Mouse (Mus musculus): ENCODE measurements at regions not wholly inside any gene's neighbourhood (a gene's known extent, or its start where the extent isn't known, plus 50 kb on each side); places are given as distances from the start of the nearest gene placed in this dataset.

DNA sequence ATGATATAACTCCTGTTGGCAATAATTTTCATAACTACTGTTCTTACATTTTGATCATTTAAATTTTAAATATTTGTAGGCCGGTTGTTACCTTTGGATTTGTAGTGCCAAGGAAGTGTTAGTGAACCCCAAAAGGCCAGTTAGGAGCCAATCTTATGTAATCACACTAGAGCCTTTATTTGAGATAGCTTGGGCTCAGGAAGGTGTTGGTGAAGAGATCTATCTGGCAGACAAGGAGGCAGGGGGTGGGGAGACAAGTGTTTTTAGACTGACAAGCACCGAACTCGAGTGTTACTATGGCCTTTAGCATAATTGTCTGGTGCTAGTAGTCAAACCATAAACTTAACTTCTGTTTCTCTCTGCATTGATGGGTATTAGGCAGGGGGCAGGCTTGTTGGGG lies 198.0 kb upstream of the Sema3a start:
- 83% methylated on average over 3 of the region's 3 CpGs for WGBS
- ATAC-seq (ENCODE audit: insufficient number of reproducible peaks, insufficient read depth, low FRiP score, low TSS enrichment, low read depth), result no peak
- H3K9me3 ChIP-seq, result no peaks in the 10 kb centered on the region

DNA sequence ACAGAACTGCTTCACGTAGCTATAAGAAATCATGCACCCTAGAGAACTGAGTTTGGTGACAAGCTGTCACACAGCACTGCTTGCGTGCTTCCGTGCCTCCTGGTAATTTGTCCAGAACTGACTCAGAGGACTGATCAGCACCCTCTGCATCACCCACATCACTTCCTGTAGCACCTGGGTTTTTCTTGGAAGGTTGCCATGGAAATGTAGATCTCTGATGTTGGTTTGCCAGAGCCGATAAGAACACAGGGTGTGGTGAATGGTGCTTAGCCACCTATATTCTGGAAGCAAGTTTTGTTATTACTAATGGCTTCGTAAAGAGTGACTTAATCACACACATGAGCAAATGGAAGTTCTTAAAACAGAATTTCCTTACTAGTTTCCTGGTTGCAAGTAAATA lies 188.2 kb upstream of the Sema3a start:
- H3K9me3 ChIP-seq, result no peaks in the 10 kb centered on the region
- H3K27me3 ChIP-seq, result no peaks in the 10 kb centered on the region
- H3K4me1 ChIP-seq, result 0 out of 2 replicates have a peak, but pooled peaks cover 2% of the 10 kb centered on the region
- ATAC-seq (ENCODE audit: insufficient number of reproducible peaks, insufficient read depth, low FRiP score, low TSS enrichment, low read depth), result no peak
- H3K36me3 ChIP-seq, result no peaks in the 10 kb centered on the region
- no peak overlapping the region for H3K9ac ChIP-seq
- H3K4me2 ChIP-seq, result no peak overlapping the region
- H3K27ac ChIP-seq, result no peak overlapping the region
- no peak overlapping the region for H3K4me3 ChIP-seq
- WGBS, result 74% methylated on average over 5 of the region's 5 CpGs

More for the DNA sequence above, 198.0 kb upstream of the Sema3a start:
- no peaks in the 10 kb centered on the region for H3K4me1 ChIP-seq
- H3K9ac ChIP-seq, result no peak overlapping the region
- no peaks in the 10 kb centered on the region for H3K27me3 ChIP-seq
- H3K36me3 ChIP-seq, result no peaks in the 10 kb centered on the region
- no peak overlapping the region for H3K4me2 ChIP-seq
- H3K4me3 ChIP-seq, result no peak overlapping the region
- no peak overlapping the region for H3K27ac ChIP-seq

DNA sequence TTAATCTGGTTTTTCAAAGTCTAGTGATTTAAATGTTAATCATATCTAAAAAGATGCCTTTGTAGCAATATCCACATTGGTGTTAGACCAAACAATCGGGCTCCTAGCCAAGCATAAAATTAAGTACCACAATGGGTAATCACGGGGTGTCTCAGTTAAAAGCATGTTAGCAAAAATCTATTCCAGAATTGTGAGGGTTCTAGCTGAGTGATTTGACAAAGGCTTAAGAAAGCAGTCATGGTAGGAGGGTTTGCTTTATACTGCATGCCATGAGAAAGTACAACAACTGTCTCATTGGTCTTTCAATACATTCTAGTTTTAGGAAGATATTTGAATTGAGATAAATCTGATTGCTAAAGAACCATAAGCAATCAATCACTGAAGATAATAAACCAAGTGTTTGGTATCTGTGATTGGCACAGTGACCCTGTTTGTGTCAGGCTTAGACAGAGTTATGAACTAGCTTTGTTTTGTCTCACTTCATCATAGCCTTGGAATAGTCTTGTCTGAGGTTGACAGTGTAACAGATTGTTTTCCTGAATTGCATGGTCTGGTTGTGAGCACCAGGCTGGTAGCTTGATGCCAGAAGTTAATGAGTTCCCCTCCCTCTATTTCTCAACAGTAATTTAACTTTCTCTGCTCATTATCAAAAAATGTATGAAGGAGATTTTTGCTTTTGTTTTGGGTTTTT lies 186.9 kb upstream of the Sema3a start:
- Histone ChIP-seq H3K4me2 (no peak overlapping the region), H3K36me3 (no peaks in the 10 kb centered on the region), H3K9ac (no peak overlapping the region), H3K4me3 (no peak overlapping the region), H3K27me3 (no peaks in the 10 kb centered on the region), H3K9me3 (no peaks in the 10 kb centered on the region), H3K27ac (no peak overlapping the region), H3K4me1 (0 out of 2 replicates have a peak, but pooled peaks cover 2% of the 10 kb centered on the region)
- 72% methylated on average over 2 of the region's 2 CpGs for WGBS
- ATAC-seq (ENCODE audit: insufficient number of reproducible peaks, insufficient read depth, low FRiP score, low TSS enrichment, low read depth), result no peak

DNA sequence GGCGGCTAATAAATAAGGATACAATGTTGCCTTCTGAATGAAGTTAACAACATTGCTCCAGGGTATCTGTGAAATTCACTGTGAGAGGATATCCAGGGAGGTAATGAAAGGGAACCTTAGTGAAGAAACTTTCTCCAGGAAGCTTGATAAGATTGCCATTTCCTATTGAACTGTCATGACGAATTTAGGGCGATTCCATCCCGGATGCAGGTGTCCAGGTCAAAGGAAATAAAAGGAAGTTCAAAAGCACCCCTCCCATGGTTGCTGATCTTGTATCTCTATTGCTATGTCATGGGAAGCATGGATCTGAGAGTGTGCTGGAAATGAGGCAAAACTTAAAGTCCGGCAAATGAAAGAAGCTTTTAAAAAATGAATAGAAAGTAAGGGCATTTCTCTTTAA lies 180.7 kb upstream of the Sema3a start:
- ATAC-seq (ENCODE audit: insufficient number of reproducible peaks, insufficient read depth, low FRiP score, low TSS enrichment, low read depth), result no peak
- Histone ChIP-seq H3K27me3 (no peaks in the 10 kb centered on the region), H3K27ac (no peak overlapping the region), H3K4me3 (no peak overlapping the region), H3K4me1 (peaks cover 15% of the 10 kb centered on the region; the same call in 1 of the 2 replicates), H3K36me3 (no peaks in the 10 kb centered on the region), H3K9ac (no peak overlapping the region), H3K4me2 (no peak overlapping the region), H3K9me3 (no peaks in the 10 kb centered on the region)
- 29% methylated on average over 5 of the region's 5 CpGs for WGBS

DNA sequence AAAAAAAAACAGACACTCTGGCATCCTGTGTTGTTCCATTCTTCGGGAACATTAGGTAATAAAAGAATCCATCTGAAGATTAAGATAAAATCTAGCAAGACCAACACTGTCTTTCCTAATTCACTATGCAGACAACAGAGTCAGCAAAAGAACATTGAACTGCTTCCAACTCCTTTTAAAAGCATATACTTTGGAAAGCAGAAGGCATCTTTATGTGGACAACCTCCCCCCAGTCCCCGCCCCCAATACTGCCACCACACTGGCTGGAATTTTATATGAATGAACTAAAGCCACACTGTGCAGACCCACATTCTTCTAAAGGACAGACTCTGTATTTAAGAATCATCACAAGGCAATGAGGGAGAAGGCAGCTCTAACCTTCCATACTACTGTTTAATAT lies 176.7 kb upstream of the Sema3a start:
- Histone ChIP-seq H3K4me2 (no peak overlapping the region), H3K9me3 (no peaks in the 10 kb centered on the region), H3K36me3 (no peaks in the 10 kb centered on the region), H3K4me1 (peaks cover 15% of the 10 kb centered on the region; the same call in 1 of the 2 replicates), H3K27ac (no peak overlapping the region), H3K4me3 (no peak overlapping the region), H3K27me3 (no peaks in the 10 kb centered on the region), H3K9ac (no peak overlapping the region)
- no peak for ATAC-seq (ENCODE audit: insufficient number of reproducible peaks, insufficient read depth, low FRiP score, low TSS enrichment, low read depth)
- 40% methylated on average over 2 of the region's 2 CpGs for WGBS

DNA sequence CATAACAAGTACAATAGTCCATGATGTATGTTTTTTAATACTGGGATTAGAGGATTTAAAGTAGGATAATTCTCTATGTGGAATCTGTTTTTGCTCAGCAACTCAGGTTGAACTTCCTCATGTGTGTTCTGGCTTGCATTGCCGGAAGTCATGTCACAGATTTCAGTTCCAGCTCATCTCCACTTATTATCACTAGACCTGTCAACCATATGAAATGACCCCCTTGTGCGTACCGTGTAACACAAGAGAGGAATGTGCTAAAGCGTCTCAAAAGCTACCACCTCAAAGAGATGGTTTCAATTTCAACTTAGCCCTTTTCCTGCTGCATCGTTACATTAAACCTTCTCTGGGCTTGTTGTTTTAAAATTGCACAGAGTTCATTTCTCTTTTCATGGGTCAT lies 154.2 kb upstream of the Sema3a start:
- 0 out of 2 replicates have a peak, but pooled peaks cover 5% of the 10 kb centered on the region for H3K4me1 ChIP-seq
- no peak overlapping the region for H3K9ac ChIP-seq
- no peak overlapping the region for H3K4me3 ChIP-seq
- no peaks in the 10 kb centered on the region for H3K27me3 ChIP-seq
- H3K9me3 ChIP-seq, result no peaks in the 10 kb centered on the region
- H3K27ac ChIP-seq, result no peak overlapping the region
- no peak for ATAC-seq (ENCODE audit: insufficient number of reproducible peaks, insufficient read depth, low FRiP score, low TSS enrichment, low read depth)
- no peaks in the 10 kb centered on the region for H3K36me3 ChIP-seq
- H3K4me2 ChIP-seq, result peak overlapping the region; percentile 9; the same call in 1 of the 2 replicates
- 18% methylated on average over 5 of the region's 5 CpGs for WGBS

DNA sequence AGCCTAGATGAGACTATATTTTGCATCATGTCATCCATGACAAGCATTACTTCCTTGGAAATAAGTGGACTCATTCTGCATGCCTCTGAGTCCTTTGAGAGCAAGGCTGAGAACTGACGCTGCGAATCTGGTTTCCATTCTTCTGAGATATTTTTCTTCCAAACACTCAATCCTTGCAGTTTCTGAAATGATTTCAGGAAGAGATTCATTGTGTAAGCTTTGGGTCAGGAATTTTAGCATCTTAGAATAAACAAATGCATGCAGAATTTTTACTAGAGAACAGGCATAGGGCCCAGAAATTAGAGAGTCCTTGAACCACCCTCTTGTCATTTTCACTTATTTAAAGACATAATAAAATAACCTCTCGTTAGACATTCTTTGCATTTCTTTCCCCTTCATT lies 151.5 kb upstream of the Sema3a start:
- Histone ChIP-seq H3K27ac (no peak overlapping the region), H3K4me1 (0 out of 2 replicates have a peak, but pooled peaks cover 5% of the 10 kb centered on the region), H3K9ac (no peak overlapping the region), H3K9me3 (no peaks in the 10 kb centered on the region), H3K4me3 (no peak overlapping the region), H3K27me3 (no peaks in the 10 kb centered on the region), H3K4me2 (no peak overlapping the region), H3K36me3 (no peaks in the 10 kb centered on the region)
- no peak for ATAC-seq (ENCODE audit: insufficient number of reproducible peaks, insufficient read depth, low FRiP score, low TSS enrichment, low read depth)
- WGBS, result 51% methylated on average over 3 of the region's 3 CpGs

DNA sequence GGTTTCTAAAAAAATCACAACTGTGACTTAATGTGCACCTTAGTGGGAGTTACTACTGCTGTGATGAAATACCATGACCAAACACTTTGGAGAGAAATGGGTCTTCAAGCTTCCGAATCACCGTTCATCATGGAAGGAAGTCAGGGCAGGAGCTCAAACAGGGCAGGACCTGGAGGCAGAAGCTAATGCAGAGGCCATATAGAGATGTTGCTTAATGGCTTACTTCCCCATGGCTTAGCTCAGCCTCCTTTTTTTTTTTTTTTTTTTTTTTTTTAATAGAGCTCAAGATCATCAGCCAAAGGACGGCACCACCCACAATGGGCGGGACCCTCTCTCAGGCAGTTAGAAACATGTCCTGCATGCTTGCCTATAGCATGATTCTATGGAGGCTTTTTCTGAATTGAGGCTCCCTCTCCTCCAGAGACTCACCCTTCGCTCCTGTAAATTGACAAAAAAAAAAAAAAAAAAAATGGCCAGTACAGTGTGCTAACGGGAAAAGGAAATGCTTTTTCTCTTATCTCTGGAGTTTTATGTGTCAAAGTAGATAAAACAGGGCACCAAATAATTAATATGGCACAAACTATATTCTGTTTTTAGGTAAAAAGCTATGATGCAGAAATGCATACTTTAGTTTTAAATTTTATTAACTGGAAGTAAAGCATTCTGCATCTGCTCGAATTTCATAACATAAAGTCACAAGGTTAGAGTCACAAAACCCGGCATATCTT lies 149.0 kb upstream of the Sema3a start:
- Histone ChIP-seq H3K9me3 (no peaks in the 10 kb centered on the region), H3K36me3 (no peaks in the 10 kb centered on the region), H3K4me2 (no peak overlapping the region), H3K27ac (no peak overlapping the region), H3K4me1 (0 out of 2 replicates have a peak, but pooled peaks cover 5% of the 10 kb centered on the region), H3K9ac (no peak overlapping the region), H3K27me3 (no peaks in the 10 kb centered on the region), H3K4me3 (no peak overlapping the region)
- no peak for ATAC-seq (ENCODE audit: insufficient number of reproducible peaks, insufficient read depth, low FRiP score, low TSS enrichment, low read depth)
- 82% methylated on average over 8 of the region's 8 CpGs for WGBS

DNA sequence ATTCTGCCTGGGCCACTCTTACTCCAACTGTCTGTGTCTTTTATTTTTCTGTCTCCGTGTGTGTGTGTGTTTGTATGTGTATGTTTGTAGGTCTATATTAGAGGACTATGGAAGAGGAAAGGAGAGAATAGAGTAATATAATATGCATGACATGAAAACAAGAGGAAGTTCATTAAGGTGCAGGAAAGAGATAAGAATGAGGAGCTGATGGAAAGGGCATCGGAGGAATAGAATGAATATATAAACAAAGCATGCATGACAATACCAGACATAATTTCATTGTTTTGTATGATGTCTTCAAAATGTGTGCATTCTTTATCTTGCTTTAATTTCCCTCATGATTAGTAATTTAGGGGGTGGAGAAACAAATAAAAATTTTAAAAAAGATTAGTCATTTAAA lies 147.3 kb upstream of the Sema3a start:
- no peak overlapping the region for H3K9ac ChIP-seq
- 69% methylated on average over 2 of the region's 2 CpGs for WGBS
- no peaks in the 10 kb centered on the region for H3K36me3 ChIP-seq
- ATAC-seq (ENCODE audit: insufficient number of reproducible peaks, insufficient read depth, low FRiP score, low TSS enrichment, low read depth), result no peak
- H3K27me3 ChIP-seq, result no peaks in the 10 kb centered on the region
- no peak overlapping the region for H3K4me3 ChIP-seq
- no peak overlapping the region for H3K27ac ChIP-seq
- H3K4me1 ChIP-seq, result 0 out of 2 replicates have a peak, but pooled peaks cover 5% of the 10 kb centered on the region
- H3K4me2 ChIP-seq, result no peak overlapping the region
- H3K9me3 ChIP-seq, result no peaks in the 10 kb centered on the region

DNA sequence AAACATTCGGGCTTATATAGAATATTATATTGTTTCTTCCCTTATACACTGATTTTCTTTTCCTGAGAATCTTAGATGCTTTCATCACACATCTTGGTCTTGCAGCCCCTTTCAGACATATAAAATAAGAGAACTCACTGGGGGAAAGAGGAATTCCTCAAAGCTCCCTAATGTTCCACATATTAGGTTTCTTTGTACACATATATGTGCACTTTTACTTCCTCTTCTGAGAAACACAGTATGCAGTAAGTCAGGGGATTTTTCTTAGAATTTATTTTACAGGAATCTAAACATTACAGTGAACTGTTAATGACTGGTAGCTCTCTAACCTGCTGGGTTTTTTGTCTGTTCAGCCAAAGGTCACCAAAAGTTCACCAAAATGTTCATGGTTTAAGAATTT lies 131.4 kb upstream of the Sema3a start:
- H3K9ac ChIP-seq, result no peak overlapping the region
- H3K36me3 ChIP-seq, result no peaks in the 10 kb centered on the region
- no peaks in the 10 kb centered on the region for H3K9me3 ChIP-seq
- H3K27me3 ChIP-seq, result no peaks in the 10 kb centered on the region
- no peak for ATAC-seq (ENCODE audit: insufficient number of reproducible peaks, insufficient read depth, low FRiP score, low TSS enrichment, low read depth)
- no peak overlapping the region for H3K4me3 ChIP-seq
- 75% methylated on average over 1 of the region's 1 CpGs for WGBS
- H3K4me2 ChIP-seq, result no peak overlapping the region
- no peak overlapping the region for H3K27ac ChIP-seq
- no peaks in the 10 kb centered on the region for H3K4me1 ChIP-seq

DNA sequence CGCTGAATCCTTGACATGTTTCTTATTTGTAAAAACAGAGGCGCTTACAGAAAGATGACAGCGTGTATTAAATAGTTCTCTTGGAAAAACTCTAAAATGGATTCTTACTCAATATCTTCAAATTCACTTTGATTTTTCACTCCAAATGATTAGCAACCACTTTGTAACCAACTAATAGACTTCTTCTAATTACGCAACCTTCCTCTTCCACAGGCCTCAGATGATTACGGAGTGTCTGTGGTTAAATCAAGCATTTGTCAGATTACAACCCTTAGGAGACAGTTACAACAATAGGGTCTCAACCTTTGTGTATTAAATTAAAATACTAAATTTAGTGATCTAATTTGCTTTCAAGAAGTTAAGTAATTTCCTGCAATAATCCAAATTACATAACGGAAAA lies 127.8 kb upstream of the Sema3a start:
- WGBS, result 84% methylated on average over 6 of the region's 6 CpGs
- H3K9me3 ChIP-seq, result no peaks in the 10 kb centered on the region
- H3K9ac ChIP-seq, result no peak overlapping the region
- H3K4me3 ChIP-seq, result no peak overlapping the region
- ATAC-seq (ENCODE audit: insufficient number of reproducible peaks, insufficient read depth, low FRiP score, low TSS enrichment, low read depth), result no peak
- H3K27me3 ChIP-seq, result no peaks in the 10 kb centered on the region
- H3K27ac ChIP-seq, result no peak overlapping the region
- no peaks in the 10 kb centered on the region for H3K36me3 ChIP-seq
- no peaks in the 10 kb centered on the region for H3K4me1 ChIP-seq
- no peak overlapping the region for H3K4me2 ChIP-seq

DNA sequence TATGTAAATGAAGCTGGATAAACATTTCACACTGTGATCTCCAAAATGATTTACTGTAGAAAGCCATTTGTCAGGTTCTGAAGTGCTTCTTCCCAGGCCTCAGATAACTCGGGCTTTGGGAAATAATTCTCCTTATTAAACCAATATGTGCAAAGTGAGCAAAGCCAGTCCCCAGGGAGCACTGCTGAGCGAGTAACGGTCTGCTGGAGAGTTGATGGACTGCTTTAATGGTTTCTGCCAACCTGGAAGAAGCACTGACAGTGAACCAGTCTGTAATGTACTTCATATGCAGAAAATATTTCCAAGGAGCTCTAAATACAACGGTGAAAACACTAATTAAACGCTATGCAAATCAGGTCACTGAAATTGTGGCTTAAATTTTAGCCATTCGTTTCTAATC lies 118.1 kb upstream of the Sema3a start:
- Histone ChIP-seq H3K36me3 (no peaks in the 10 kb centered on the region), H3K4me1 (peaks cover 3% of the 10 kb centered on the region; the same call in 1 of the 2 replicates), H3K9ac (no peak overlapping the region), H3K4me3 (no peak overlapping the region), H3K9me3 (no peaks in the 10 kb centered on the region), H3K4me2 (no peak overlapping the region), H3K27me3 (no peaks in the 10 kb centered on the region), H3K27ac (no peak overlapping the region)
- ATAC-seq (ENCODE audit: insufficient number of reproducible peaks, insufficient read depth, low FRiP score, low TSS enrichment, low read depth), result no peak
- 39% methylated on average over 6 of the region's 6 CpGs for WGBS
